Mouse (Mus musculus) embryonic fibroblast, embryonic 13.5 days (primary cell): Measurements from ENCODE around the gene Wnt9b. TPM values are rescaled to one million over a fixed set of nuclear protein-coding genes. Genes with fewer than 3 reads are reported as not detected.
A peak's percentile ranks its signal among the peaks of the same experiment; 100 is the strongest.

ENCODE experiments used
- H3K27ac ChIP-seq: 2 replicates; pipeline ENCODE4 v1.5.1; 2012; ENCODE audit warnings: low read length, control low read depth, inconsistent platforms; ENCODE audit not compliant: insufficient read depth
- H3K4me1 ChIP-seq: 2 replicates; pipeline ENCODE4 v1.6.1; 2011; ENCODE audit warnings: low read length; ENCODE audit not compliant: control insufficient read depth, insufficient read depth
- H3K4me3 ChIP-seq: 2 replicates; pipeline ENCODE4 v1.5.1; 2011; ENCODE audit warnings: mild to moderate bottlenecking, control low read depth, low read length; ENCODE audit not compliant: insufficient read depth
- CTCF ChIP-seq: IDR thresholded peaks from 2 replicates; pipeline ENCODE4 v1.5.1; 2011; ENCODE audit warnings: mild to moderate bottlenecking, control low read depth, low read length, moderate library complexity, borderline replicate concordance; ENCODE audit not compliant: insufficient read depth
- POLR2A ChIP-seq: IDR thresholded peaks from 2 replicates; pipeline ENCODE4 v1.6.1; 2011; ENCODE audit warnings: low read depth, mild to moderate bottlenecking, control low read depth, low read length, moderate library complexity
- polyA plus RNA-seq: library from polyadenylated mRNA; stranded (reverse); fragments of >200 nt; gene quantifications from 2 replicates; pipeline ENCODE4 v1.2.4, GENCODE M21; 2011; ENCODE audit warnings: low read depth; ENCODE audit not compliant: missing spikeins, insufficient read length

Gene Wnt9b
- not detected in 2 replicates for polyA plus RNA-seq

- H3K4me1 ChIP-seq: no peaks in the 10 kb centered on the region
- no peak within 1 kb of the TSS for H3K4me3 ChIP-seq
- no peak within 1 kb of the TSS for H3K27ac ChIP-seq
- TF ChIP-seq POLR2A (no peak), CTCF (no peak)
Measured at GRCm38 (mm10) chr11:103749306-103750089, at the start of gene Wnt9b. TSS of gene Wnt9b (minus strand) at chr11:103749821.

GRCm38 (mm10) chr11:103789951-103790350 lies 40.3 kb upstream of the Wnt9b start:
- H3K4me1 ChIP-seq: no peaks in the 10 kb centered on the region
- no peak overlapping the region for H3K27ac ChIP-seq
- TF ChIP-seq POLR2A (no peak), CTCF (no peak)
- H3K4me3 ChIP-seq: no peak overlapping the region

GRCm38 (mm10) chr11:103780152-103780551 lies 30.5 kb upstream of the Wnt9b start:
- H3K27ac ChIP-seq: no peak overlapping the region
- no peak overlapping the region for H3K4me3 ChIP-seq
- TF ChIP-seq CTCF (no peak), POLR2A (no peak)
- peaks cover 4% of the 10 kb centered on the region; the same call in 1 of the 2 replicates for H3K4me1 ChIP-seq

GRCm38 (mm10) chr11:103774228-103774530 lies 24.6 kb upstream of the Wnt9b start:
- TF ChIP-seq POLR2A: no peak
- TF ChIP-seq CTCF: no peak
- Histone ChIP-seq H3K4me3 (no peak overlapping the region), H3K4me1 (no peaks in the 10 kb centered on the region), H3K27ac (no peak overlapping the region)

- H3K27ac ChIP-seq: no peak within 1 kb of the TSS
- TF ChIP-seq POLR2A (no peak), CTCF (no peak)
- H3K4me1 ChIP-seq: no peaks in the 10 kb centered on the region
- 0 out of 2 replicates have a peak within 1 kb of the TSS, but pooled peaks have one; percentile 5 for H3K4me3 ChIP-seq
Measured at GRCm38 (mm10) chr11:103773387-103774227, 24.0 kb upstream of the Wnt9b start, which contains the start of gene Wnt3. TSS of gene Wnt3 (plus strand) at chr11:103774150.

GRCm38 (mm10) chr11:103772505-103773386 lies 23.1 kb upstream of the Wnt9b start:
- no peaks in the 10 kb centered on the region for H3K4me1 ChIP-seq
- H3K27ac ChIP-seq: no peak overlapping the region
- 0 out of 2 replicates have a peak overlapping the region, but pooled peaks have one; percentile 0 for H3K4me3 ChIP-seq
- no peak for TF ChIP-seq POLR2A
- TF ChIP-seq CTCF: no peak

- H3K4me3 ChIP-seq: no peak overlapping the region
- no peaks in the 10 kb centered on the region for H3K4me1 ChIP-seq
- H3K27ac ChIP-seq: no peak overlapping the region
- TF ChIP-seq POLR2A (no peak), CTCF (no peak)
Measured at GRCm38 (mm10) chr11:103771160-103771817, 21.7 kb upstream of the Wnt9b start.

GRCm38 (mm10) chr11:103765556-103766011 lies 16.0 kb upstream of the Wnt9b start:
- H3K4me3 ChIP-seq: no peak overlapping the region
- no peak overlapping the region for H3K27ac ChIP-seq
- H3K4me1 ChIP-seq: no peaks in the 10 kb centered on the region
- no peak for TF ChIP-seq CTCF
- TF ChIP-seq POLR2A: no peak
